Mouse (Mus musculus) neutrophil, adult 5-6 weeks (primary cell): Measurements from ENCODE around the gene Naa40. TPM values are rescaled to one million over a fixed set of nuclear protein-coding genes. Genes with fewer than 3 reads are reported as not detected.

Experiments
- ATAC-seq: fragments of 151-379, 151-347 bp; 2 replicates; pipeline ENCODE4 v1.8.0; 2017; ENCODE audit warnings: mild to moderate bottlenecking, moderate TSS enrichment; ENCODE audit not compliant: insufficient number of reproducible peaks, poor library complexity, low FRiP score, severe bottlenecking; ENCODE audit errors: extremely low read depth
- total RNA-seq: library from RNA; stranded (forward); fragments of 200-1000 nt; gene quantifications from 2 replicates; pipeline ENCODE4 v1.2.3, GENCODE M21; 2017

The Naa40 gene
- total RNA-seq, 1 experiment from 2014 or later = 24.4 TPM

- ATAC-seq = no peak
Observed at GRCm38 (mm10) chr19:7267091-7267741, 26.2 kb upstream of the Naa40 start, which contains the start of gene Rcor2. Gene Rcor2 (plus strand): TSS chr19:7267325.

GRCm38 (mm10) chr19:7266421-7266831, 25.4 kb upstream of the Naa40 start:
- ATAC-seq = no peak

- ATAC-seq = no peak
Observed at GRCm38 (mm10) chr19:7265478-7266191, 24.7 kb upstream of the Naa40 start.

GRCm38 (mm10) chr19:7264766-7265331, 23.9 kb upstream of the Naa40 start:
- ATAC-seq = no peak

- ATAC-seq = peak; percentile 59
Observed at GRCm38 (mm10) chr19:7264088-7264765, 23.2 kb upstream of the Naa40 start.

GRCm38 (mm10) chr19:7262592-7262991, 21.6 kb upstream of the Naa40 start:
- ATAC-seq = no peak

- ATAC-seq = no peak
Observed at GRCm38 (mm10) chr19:7261964-7262363, 21.0 kb upstream of the Naa40 start.

- ATAC-seq = no peak
Observed at GRCm38 (mm10) chr19:7261476-7261875, 20.5 kb upstream of the Naa40 start.

GRCm38 (mm10) chr19:7257881-7258280, 16.9 kb upstream of the Naa40 start:
- no peak for ATAC-seq

- ATAC-seq = no peak
Observed at GRCm38 (mm10) chr19:7246021-7246420, 5.0 kb upstream of the Naa40 start.

- no peak for ATAC-seq
Observed at GRCm38 (mm10) chr19:7240291-7240690, 692 bp downstream of the Naa40 start.

- ATAC-seq = no peak
Observed at GRCm38 (mm10) chr19:7239574-7239973, 1.4 kb downstream of the Naa40 start.

- no peak for ATAC-seq
Observed at GRCm38 (mm10) chr19:7236742-7237141, 4.2 kb downstream of the Naa40 start.

- ATAC-seq = no peak
Observed at GRCm38 (mm10) chr19:7236011-7236410, 5.0 kb downstream of the Naa40 start.

- ATAC-seq = no peak
Observed at GRCm38 (mm10) chr19:7235461-7235860, 5.5 kb downstream of the Naa40 start.

GRCm38 (mm10) chr19:7234537-7235221, 6.3 kb downstream of the Naa40 start:
- ATAC-seq = peak; percentile 96

- ATAC-seq = peak; percentile 70
Observed at GRCm38 (mm10) chr19:7226511-7226914, 14.5 kb downstream of the Naa40 start.

GRCm38 (mm10) chr19:7225096-7225690, 15.8 kb downstream of the Naa40 start:
- ATAC-seq = no peak

GRCm38 (mm10) chr19:7224253-7224652, 16.7 kb downstream of the Naa40 start:
- ATAC-seq = no peak
